Comparison of ENCODE assay signal across 26 mouse cellular contexts in genomic region chr15:80490151-80490550, GRCm38 (mm10).
"Had no signal": no experiment of that assay in that cellular context is flagged by ENCODE, and none has a peak within 500 bp of the region (broad histone marks: within the 10 kb centered on the region; RNA-seq: fewer than 3 reads in every experiment).

No protein-coding gene starts in this region.

- H3K27me3 ChIP-seq: intestine, embryonic 15.5 days; limb, embryonic 12.5 days had no signal

- H3K4me1 ChIP-seq: intestine, embryonic 15.5 days; liver, embryonic 13.5 days; liver, embryonic 15.5 days had no signal

- H3K4me3 ChIP-seq: heart, embryonic 10.5 days; heart, embryonic 12.5 days; hindbrain, embryonic 10.5 days; hindbrain, embryonic 12.5 days; intestine, embryonic 15.5 days; layer of hippocampus, adult 2 months; left cerebral cortex, adult 2 months; limb, embryonic 10.5 days; limb, embryonic 12.5 days; liver, embryonic 13.5 days; liver, embryonic 15.5 days had no signal

- DNase-seq: gastrocnemius, postnatal 25 days; heart, adult 18-20 months; heart, postnatal 10 days; heart, postnatal 4 days; kidney, adult 18-20 months; kidney, adult 8-10 months; kidney, postnatal 10 days; kidney, postnatal 25 days; kidney, postnatal 4 days; liver; liver, embryonic 13.5 days; liver, postnatal 0 days had no signal

- H3K27ac ChIP-seq: heart, embryonic 10.5 days; hindbrain, embryonic 10.5 days; hindbrain, embryonic 12.5 days; hindbrain, embryonic 14.5 days; intestine, embryonic 15.5 days; left cerebral cortex, adult 2 months; limb, embryonic 12.5 days; liver, embryonic 13.5 days; liver, embryonic 15.5 days had no signal

- ATAC-seq: hindbrain, embryonic 16.5 days; inflammation-experienced regulatory T-cells, adult 6 months; intestine, embryonic 15.5 days; intestine, postnatal 0 days; liver, postnatal 0 days had no signal
